Mouse (Mus musculus) kidney, adult 2 months (tissue): ENCODE data around the gene Snrnp25. TPM values are rescaled to one million over a fixed set of nuclear protein-coding genes. Genes with fewer than 3 reads are reported as not detected.

Source experiments
- DNase-seq: peaks from one replicate; pipeline ENCODE4 v3.0.0; 2021
- H3K27ac ChIP-seq: fragments of 200-500 bp; 2 replicates; pipeline ENCODE4 v1.5.1; 2012; ENCODE audit warnings: low read depth, low read length, control low read depth, inconsistent platforms; ENCODE audit not compliant: insufficient read depth
- H3K27me3 ChIP-seq: fragments of 200-500 bp; replicated peaks from 2 replicates; pipeline ENCODE4 v1.6.1; 2012; ENCODE audit warnings: mild to moderate bottlenecking, moderate library complexity, low read length, inconsistent platforms; ENCODE audit not compliant: control insufficient read depth, insufficient read depth
- H3K36me3 ChIP-seq: fragments of 200-500 bp; 2 replicates; pipeline ENCODE4 v1.6.1; 2012; ENCODE audit warnings: mild to moderate bottlenecking, moderate library complexity, low read length, inconsistent platforms; ENCODE audit not compliant: control insufficient read depth, insufficient read depth
- H3K4me1 ChIP-seq: fragments of 200-500 bp; 2 replicates; pipeline ENCODE4 v1.6.1; 2011; ENCODE audit warnings: low read length; ENCODE audit not compliant: control insufficient read depth, insufficient read depth
- H3K4me3 ChIP-seq: fragments of 200-500 bp; 2 replicates; pipeline ENCODE4 v1.5.1; 2011; ENCODE audit warnings: mild to moderate bottlenecking, low read depth, low read length, control low read depth; ENCODE audit not compliant: insufficient read depth
- CTCF ChIP-seq: fragments of 200-500 bp; conservative IDR thresholded peaks from 2 replicates; pipeline ENCODE4 v1.5.1; 2011; ENCODE audit warnings: low read depth, mild to moderate bottlenecking, control low read depth, low read length, moderate library complexity, mixed read lengths; ENCODE audit not compliant: insufficient read depth, insufficient read length
- POLR2A ChIP-seq: fragments of 200-500 bp; IDR thresholded peaks from one replicate; pipeline ENCODE4 v1.6.1; 2011; ENCODE audit warnings: low read depth, low read length, control low read depth
- WGBS: fragments of 180-500 bp; shearing (Covaris S2); methylation state at CpG from one replicate; pipeline ENCODE4 v1.1.7; 2018; 5-methylcytosine and 5-hydroxymethylcytosine counted together
- polyA plus RNA-seq: library from polyadenylated mRNA; depleted of rRNA; stranded (reverse); fragments of >200 nt; gene quantifications from 2 replicates; pipeline ENCODE4 v1.2.3, GENCODE M21; 2012

Snrnp25 gene
- polyA plus RNA-seq, 1 experiment, result 19.5 TPM

GRCm38 (mm10) chr11:32201922-32202685, 3.1 kb upstream of the Snrnp25 start:
- no peaks in the 10 kb centered on the region for H3K27me3 ChIP-seq
- H3K4me1 ChIP-seq, result no peaks in the 10 kb centered on the region
- no peak for DNase-seq
- H3K4me3 ChIP-seq, result no peak overlapping the region
- TF ChIP-seq POLR2A, result no peak
- TF ChIP-seq CTCF, result no peak
- WGBS, result 74% methylated on average over 11 of the region's 11 CpGs
- no peaks in the 10 kb centered on the region for H3K36me3 ChIP-seq
- H3K27ac ChIP-seq, result no peak overlapping the region

DNA sequence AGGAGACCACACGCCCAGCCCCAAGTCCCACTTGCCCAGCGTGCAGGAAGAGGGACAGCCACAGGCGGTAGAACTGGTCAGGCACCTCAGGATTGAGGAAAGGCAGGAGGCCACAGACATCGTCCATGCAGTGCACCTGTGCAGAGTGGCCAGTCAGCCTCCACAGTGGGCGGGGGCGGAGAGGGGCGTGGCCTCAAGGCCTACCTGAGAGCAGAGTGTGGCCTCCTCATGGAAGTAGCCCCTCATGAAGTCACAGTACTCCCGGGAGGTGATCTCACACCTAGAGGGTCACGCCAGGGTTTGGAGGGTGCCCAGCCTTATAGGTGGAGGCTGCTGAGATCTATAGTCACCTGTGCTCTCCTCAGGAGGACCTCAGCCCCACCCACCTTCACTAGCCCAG, 5.4 kb downstream of the Snrnp25 start:
- WGBS, result 88% methylated on average over 9 of the region's 9 CpGs
- no peaks in the 10 kb centered on the region for H3K27me3 ChIP-seq
- H3K4me1 ChIP-seq, result no peaks in the 10 kb centered on the region
- no peak overlapping the region for H3K4me3 ChIP-seq
- no peak for DNase-seq
- no peak overlapping the region for H3K27ac ChIP-seq
- peaks cover 5% of the 10 kb centered on the region; the same call in 1 of the 2 replicates for H3K36me3 ChIP-seq
- no peak for TF ChIP-seq CTCF
- no peak for TF ChIP-seq POLR2A

DNA sequence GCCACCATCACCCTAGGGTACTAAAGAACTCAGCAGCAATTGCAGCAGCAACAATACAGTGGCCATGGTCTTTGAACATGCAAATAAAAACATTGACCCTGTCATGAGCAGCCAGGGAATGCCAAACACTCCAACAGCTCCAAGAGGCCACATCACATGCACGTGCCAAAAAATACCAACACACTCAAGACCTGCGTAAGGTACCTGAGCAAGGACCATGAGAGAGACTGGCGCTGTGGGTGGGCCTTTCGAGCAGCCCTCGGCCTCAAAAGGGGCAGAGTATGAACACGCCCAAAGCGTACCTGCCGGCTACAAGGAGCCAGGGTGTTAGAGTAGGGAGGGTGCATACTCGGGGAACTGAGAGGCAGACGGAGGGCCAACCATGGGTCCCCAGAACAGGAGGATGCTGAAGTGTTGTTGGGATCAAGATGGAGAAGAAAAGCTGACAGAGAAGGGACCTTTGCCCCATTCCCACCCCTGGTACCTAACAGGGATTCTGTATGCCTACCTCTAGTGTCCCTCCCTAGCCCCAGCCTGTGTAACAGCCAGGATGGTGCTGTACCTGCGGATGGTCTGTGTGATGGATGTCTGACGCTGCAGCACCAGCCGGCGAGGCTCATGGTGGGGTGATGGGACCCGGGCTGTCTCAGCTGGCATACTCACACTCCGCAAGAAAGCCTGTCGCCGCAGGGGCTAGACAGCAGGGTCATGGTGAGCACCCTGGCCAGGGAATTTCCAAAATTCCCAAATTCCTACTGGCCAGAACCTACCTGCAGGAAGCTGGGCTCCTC, 10.4 kb downstream of the Snrnp25 start:
- H3K36me3 ChIP-seq, result peaks cover under 1% of the 10 kb centered on the region; the same call in 1 of the 2 replicates
- H3K4me1 ChIP-seq, result no peaks in the 10 kb centered on the region
- no peak for DNase-seq

DNA sequence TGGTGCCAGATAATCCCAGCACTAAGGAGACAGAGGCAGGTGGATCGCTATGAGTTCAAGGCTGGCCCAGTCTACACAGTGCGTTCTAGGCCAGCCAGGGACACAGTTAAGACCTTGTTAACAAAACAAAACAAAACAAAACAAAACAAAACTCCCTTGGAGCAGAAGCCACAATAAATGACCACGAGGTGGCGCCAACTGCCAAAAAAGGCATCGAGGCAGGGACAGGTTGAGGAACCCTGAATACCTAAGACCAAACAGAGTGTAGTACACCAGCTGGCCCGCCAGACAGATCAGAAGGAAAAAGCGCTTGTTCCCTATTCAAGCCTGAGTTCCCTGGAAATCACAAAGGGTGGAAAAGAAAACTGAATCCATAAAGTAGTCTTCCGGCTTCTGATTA, 11.6 kb downstream of the Snrnp25 start:
- 20% methylated on average over 8 of the region's 8 CpGs for WGBS

More for the DNA sequence above, 10.4 kb downstream of the Snrnp25 start:
- Histone ChIP-seq H3K4me3 (no peak overlapping the region), H3K27ac (no peak overlapping the region), H3K27me3 (no peaks in the 10 kb centered on the region)
- 90% methylated on average over 18 of the region's 18 CpGs for WGBS
- no peak for TF ChIP-seq CTCF
- no peak for TF ChIP-seq POLR2A

GRCm38 (mm10) chr11:32218501-32219050, 13.4 kb downstream of the Snrnp25 start:
- Histone ChIP-seq H3K36me3 (no peaks in the 10 kb centered on the region), H3K27ac (no peak overlapping the region), H3K4me3 (no peak overlapping the region), H3K4me1 (peaks cover 8% of the 10 kb centered on the region; the same call in 1 of the 2 replicates), H3K27me3 (no peaks in the 10 kb centered on the region)
- no peak for DNase-seq
- no peak for TF ChIP-seq CTCF
- TF ChIP-seq POLR2A, result no peak
- 60% methylated on average over 6 of the region's 6 CpGs for WGBS

More for the DNA sequence above, 11.6 kb downstream of the Snrnp25 start:
- Histone ChIP-seq H3K27me3 (no peaks in the 10 kb centered on the region), H3K36me3 (no peaks in the 10 kb centered on the region), H3K4me3 (no peak overlapping the region), H3K4me1 (no peaks in the 10 kb centered on the region), H3K27ac (no peak overlapping the region)
- peak; percentile 80 for DNase-seq
- TF ChIP-seq CTCF, result peak; percentile 89
- no peak for TF ChIP-seq POLR2A

DNA sequence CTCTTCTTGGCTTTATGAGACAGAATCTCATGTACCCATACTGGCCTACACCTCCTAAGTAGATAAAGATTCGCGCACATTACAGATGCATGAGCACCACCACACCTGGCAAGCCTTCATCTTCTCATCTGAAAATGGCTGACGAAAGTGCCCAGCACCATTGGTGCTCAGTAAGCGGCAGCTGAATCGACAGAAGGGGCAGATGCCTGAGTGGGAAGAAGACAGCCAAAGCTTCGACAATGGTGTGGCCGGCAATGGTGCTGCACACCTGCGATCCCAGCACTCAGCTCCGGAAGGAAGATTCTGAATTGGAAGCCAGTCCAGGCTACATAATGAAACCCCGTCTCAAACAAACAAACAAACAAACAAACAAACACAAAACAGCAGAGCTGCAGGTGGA, 14.1 kb downstream of the Snrnp25 start:
- Histone ChIP-seq H3K4me1 (peaks cover 14% of the 10 kb centered on the region), H3K27ac (no peak overlapping the region), H3K27me3 (no peaks in the 10 kb centered on the region), H3K36me3 (no peaks in the 10 kb centered on the region), H3K4me3 (no peak overlapping the region)
- WGBS, result 88% methylated on average over 10 of the region's 10 CpGs
- TF ChIP-seq POLR2A, result no peak
- no peak for TF ChIP-seq CTCF
- no peak for DNase-seq
